Mouse (Mus musculus) thymus, adult 2 months (tissue): ENCODE measurements around the gene Atp8b2.

Source experiments
- CTCF ChIP-seq: fragments of 200-500 bp; IDR thresholded peaks from 2 replicates; pipeline ENCODE4 v1.5.1; 2012; ENCODE audit warnings: mild to moderate bottlenecking, control low read depth, low read length, moderate library complexity, borderline replicate concordance; ENCODE audit not compliant: control insufficient read depth, poor library complexity, insufficient read depth; ENCODE audit errors: extremely low read depth
- POLR2A ChIP-seq: fragments of 200-500 bp; IDR thresholded peaks from 2 replicates; pipeline ENCODE4 v1.6.1; 2012; ENCODE audit warnings: mild to moderate bottlenecking, low read length, control low read depth, moderate library complexity; ENCODE audit not compliant: control insufficient read depth, poor library complexity, insufficient read depth; ENCODE audit errors: extremely low read depth

- TF ChIP-seq CTCF (no peak), POLR2A (no peak)
These were observed 26.8 kb downstream of the Atp8b2 start for GRCm38 (mm10) chr3:89936495-89936894.
